Mouse (Mus musculus) embryonic facial prominence, embryonic 11.5 days (tissue): ENCODE measurements around the gene Ifitm5. TPM values are rescaled to one million over a fixed set of nuclear protein-coding genes. Genes with fewer than 3 reads are reported as not detected.
A peak's percentile ranks its signal among the peaks of the same experiment; 100 is the strongest.

Experiments
- ATAC-seq: fragments of 200-750 bp; cut with Nextera tagmentation; replicated peaks from 2 replicates; pipeline ENCODE4 v1.8.0; 2017; ENCODE audit warnings: low read depth; ENCODE audit not compliant: insufficient number of reproducible peaks, low FRiP score, low TSS enrichment
- DNase-seq: peaks from one replicate; pipeline ENCODE4 v3.0.0-alpha.2; 2015; ENCODE audit warnings: low spot score
- H3K27ac ChIP-seq: fragments of 300-500 bp; sonication (generic); replicated peaks from 2 replicates; pipeline ENCODE4 v1.5.1; 2014; ENCODE audit warnings: mild to moderate bottlenecking, low read depth, low read length, control low read depth
- H3K27me3 ChIP-seq: fragments of 300-500 bp; sonication (generic); 2 replicates; pipeline ENCODE4 v1.6.1; 2014; ENCODE audit warnings: mild to moderate bottlenecking, low read length, moderate library complexity, mixed read lengths; ENCODE audit not compliant: control insufficient read depth, insufficient read depth
- H3K36me3 ChIP-seq: fragments of 300-500 bp; sonication (generic); replicated peaks from 2 replicates; pipeline ENCODE4 v1.6.1; 2014; ENCODE audit warnings: low read depth, mild to moderate bottlenecking, low read length, moderate library complexity, mixed read lengths; ENCODE audit not compliant: control insufficient read depth, insufficient read depth
- H3K4me1 ChIP-seq: fragments of 300-500 bp; sonication (generic); 2 replicates; pipeline ENCODE4 v1.6.1; 2014; ENCODE audit warnings: low read length, mixed read lengths; ENCODE audit not compliant: control insufficient read depth, insufficient read depth
- H3K4me2 ChIP-seq: fragments of 300-500 bp; sonication (generic); 2 replicates; pipeline ENCODE4 v1.6.1; 2014; ENCODE audit warnings: low read depth, mild to moderate bottlenecking, control low read depth, low read length, moderate library complexity
- H3K4me3 ChIP-seq: fragments of 300-500 bp; sonication (generic); 2 replicates; pipeline ENCODE4 v1.5.1; 2014; ENCODE audit warnings: low read depth, low read length, control low read depth
- H3K9ac ChIP-seq: fragments of 300-500 bp; sonication (generic); replicated peaks from 2 replicates; pipeline ENCODE4 v1.6.1; 2014; ENCODE audit warnings: mild to moderate bottlenecking, control low read depth, low read length
- H3K9me3 ChIP-seq: fragments of 300-500 bp; sonication (generic); replicated peaks from 2 replicates; pipeline ENCODE4 v1.6.1; 2016; ENCODE audit warnings: mild to moderate bottlenecking, low read length, inconsistent platforms, mixed read lengths; ENCODE audit not compliant: control insufficient read depth
- WGBS: fragments of 180-500 bp; shearing (Covaris S2); extraction: QIAGEN DNeasy Blood & Tissue Kit; methylation state at CpG from one replicate; pipeline ENCODE4 v1.1.7; 2014; 5-methylcytosine and 5-hydroxymethylcytosine counted together
- polyA plus RNA-seq: library from polyadenylated mRNA; unstranded; fragments of >200 nt; fragmentation: Nextera tagmentation; extraction: Ambion mirVana; gene quantifications from 2 replicates; pipeline ENCODE4 v1.2.1, GENCODE M21; 2014

Gene Ifitm5
- polyA plus RNA-seq, 1 experiment from 2014 or later = 0.38 TPM

- no peak overlapping the region for H3K9ac ChIP-seq
- DNase-seq = no peak
- 87% methylated on average over 7 of the region's 7 CpGs for WGBS
- no peak overlapping the region for H3K4me2 ChIP-seq
- no peaks in the 10 kb centered on the region for H3K9me3 ChIP-seq
- no peaks in the 10 kb centered on the region; the same call in 1 of the 2 replicates for H3K36me3 ChIP-seq
- H3K4me3 ChIP-seq = no peak overlapping the region
- no peak for ATAC-seq
- no peak overlapping the region for H3K27ac ChIP-seq
- no peaks in the 10 kb centered on the region; the same call in 1 of the 2 replicates for H3K4me1 ChIP-seq
- H3K27me3 ChIP-seq = no peaks in the 10 kb centered on the region
These were observed 5.9 kb downstream of the Ifitm5 start for GRCm38 (mm10) chr7:140944236-140944635.

- no peak for DNase-seq
- Histone ChIP-seq H3K9me3 (no peaks in the 10 kb centered on the region), H3K4me2 (no peak overlapping the region), H3K27me3 (no peaks in the 10 kb centered on the region), H3K36me3 (no peaks in the 10 kb centered on the region; the same call in 1 of the 2 replicates), H3K27ac (no peak overlapping the region), H3K9ac (no peak overlapping the region), H3K4me3 (no peak overlapping the region), H3K4me1 (no peaks in the 10 kb centered on the region; the same call in 1 of the 2 replicates)
- 88% methylated on average over 4 of the region's 4 CpGs for WGBS
- no peak for ATAC-seq
These were observed 6.7 kb downstream of the Ifitm5 start for GRCm38 (mm10) chr7:140943356-140943755.

GRCm38 (mm10) chr7:140942811-140943210, 7.3 kb downstream of the Ifitm5 start:
- Histone ChIP-seq H3K4me2 (no peak overlapping the region), H3K4me1 (no peaks in the 10 kb centered on the region; the same call in 1 of the 2 replicates), H3K9me3 (no peaks in the 10 kb centered on the region), H3K9ac (no peak overlapping the region), H3K27me3 (no peaks in the 10 kb centered on the region), H3K4me3 (no peak overlapping the region), H3K27ac (no peak overlapping the region), H3K36me3 (no peaks in the 10 kb centered on the region; the same call in 1 of the 2 replicates)
- DNase-seq = no peak
- no peak for ATAC-seq
- WGBS = 87% methylated on average over 10 of the region's 10 CpGs

GRCm38 (mm10) chr7:140942341-140942740, 7.8 kb downstream of the Ifitm5 start:
- ATAC-seq (no peak), DNase-seq (no peak)
- 67% methylated on average over 9 of the region's 9 CpGs for WGBS
- H3K27me3 ChIP-seq = no peaks in the 10 kb centered on the region
- H3K9me3 ChIP-seq = no peaks in the 10 kb centered on the region
- peak overlapping the region; percentile 49 for H3K4me3 ChIP-seq
- no peaks in the 10 kb centered on the region; the same call in 1 of the 2 replicates for H3K4me1 ChIP-seq
- H3K9ac ChIP-seq = peak overlapping the region; percentile 74
- peak overlapping the region; percentile 64 for H3K4me2 ChIP-seq
- no peaks in the 10 kb centered on the region; the same call in 1 of the 2 replicates for H3K36me3 ChIP-seq
- no peak overlapping the region for H3K27ac ChIP-seq

GRCm38 (mm10) chr7:140941222-140942051, 8.7 kb downstream of the Ifitm5 start, which contains the start of gene Pgghg:
Pgghg (plus strand) TSS chr7:140941391.
- WGBS = 3% methylated on average over 33 of the region's 33 CpGs
- Histone ChIP-seq H3K4me3 (peak within 1 kb of the TSS; percentile 49), H3K4me2 (peak within 1 kb of the TSS; percentile 64), H3K4me1 (no peaks in the 10 kb centered on the region; the same call in 1 of the 2 replicates), H3K9ac (peak within 1 kb of the TSS; percentile 74), H3K27ac (0 out of 2 replicates have a peak within 1 kb of the TSS, but pooled peaks have one; percentile 22), H3K9me3 (no peaks in the 10 kb centered on the region), H3K36me3 (no peaks in the 10 kb centered on the region; the same call in 1 of the 2 replicates), H3K27me3 (no peaks in the 10 kb centered on the region)
- DNase-seq (peak; percentile 88), ATAC-seq (peak; percentile 74)

GRCm38 (mm10) chr7:140939669-140940171, 10.4 kb downstream of the Ifitm5 start:
- Histone ChIP-seq H3K27me3 (no peaks in the 10 kb centered on the region), H3K36me3 (no peaks in the 10 kb centered on the region; the same call in 1 of the 2 replicates), H3K4me2 (0 out of 2 replicates have a peak overlapping the region, but pooled peaks have one; percentile 17), H3K4me1 (no peaks in the 10 kb centered on the region; the same call in 1 of the 2 replicates), H3K9ac (no peak overlapping the region), H3K4me3 (no peak overlapping the region), H3K27ac (peak overlapping the region; percentile 38; the same call in 1 of the 2 replicates), H3K9me3 (no peaks in the 10 kb centered on the region)
- WGBS = 3% methylated on average over 8 of the region's 8 CpGs
- peak; percentile 85 for DNase-seq
- peak; percentile 50 for ATAC-seq

GRCm38 (mm10) chr7:140938896-140939295, 11.2 kb downstream of the Ifitm5 start:
- no peak for DNase-seq
- Histone ChIP-seq H3K4me2 (no peak overlapping the region), H3K9me3 (no peaks in the 10 kb centered on the region), H3K27ac (no peak overlapping the region), H3K4me3 (no peak overlapping the region), H3K36me3 (no peaks in the 10 kb centered on the region), H3K4me1 (no peaks in the 10 kb centered on the region; the same call in 1 of the 2 replicates), H3K27me3 (no peaks in the 10 kb centered on the region), H3K9ac (no peak overlapping the region)
- no peak for ATAC-seq
- WGBS = 17% methylated on average over 2 of the region's 2 CpGs

GRCm38 (mm10) chr7:140938436-140938835, 11.7 kb downstream of the Ifitm5 start:
- no peak overlapping the region for H3K9ac ChIP-seq
- no peaks in the 10 kb centered on the region; the same call in 1 of the 2 replicates for H3K4me1 ChIP-seq
- H3K27ac ChIP-seq = no peak overlapping the region
- DNase-seq (no peak), ATAC-seq (no peak)
- WGBS = 41% methylated on average over 3 of the region's 3 CpGs
- no peaks in the 10 kb centered on the region for H3K36me3 ChIP-seq
- no peaks in the 10 kb centered on the region for H3K27me3 ChIP-seq
- H3K4me2 ChIP-seq = no peak overlapping the region
- no peaks in the 10 kb centered on the region for H3K9me3 ChIP-seq
- no peak overlapping the region for H3K4me3 ChIP-seq
